Mouse (Mus musculus): ENCODE data around the gene Ipp.

Gene Ipp

DNA sequence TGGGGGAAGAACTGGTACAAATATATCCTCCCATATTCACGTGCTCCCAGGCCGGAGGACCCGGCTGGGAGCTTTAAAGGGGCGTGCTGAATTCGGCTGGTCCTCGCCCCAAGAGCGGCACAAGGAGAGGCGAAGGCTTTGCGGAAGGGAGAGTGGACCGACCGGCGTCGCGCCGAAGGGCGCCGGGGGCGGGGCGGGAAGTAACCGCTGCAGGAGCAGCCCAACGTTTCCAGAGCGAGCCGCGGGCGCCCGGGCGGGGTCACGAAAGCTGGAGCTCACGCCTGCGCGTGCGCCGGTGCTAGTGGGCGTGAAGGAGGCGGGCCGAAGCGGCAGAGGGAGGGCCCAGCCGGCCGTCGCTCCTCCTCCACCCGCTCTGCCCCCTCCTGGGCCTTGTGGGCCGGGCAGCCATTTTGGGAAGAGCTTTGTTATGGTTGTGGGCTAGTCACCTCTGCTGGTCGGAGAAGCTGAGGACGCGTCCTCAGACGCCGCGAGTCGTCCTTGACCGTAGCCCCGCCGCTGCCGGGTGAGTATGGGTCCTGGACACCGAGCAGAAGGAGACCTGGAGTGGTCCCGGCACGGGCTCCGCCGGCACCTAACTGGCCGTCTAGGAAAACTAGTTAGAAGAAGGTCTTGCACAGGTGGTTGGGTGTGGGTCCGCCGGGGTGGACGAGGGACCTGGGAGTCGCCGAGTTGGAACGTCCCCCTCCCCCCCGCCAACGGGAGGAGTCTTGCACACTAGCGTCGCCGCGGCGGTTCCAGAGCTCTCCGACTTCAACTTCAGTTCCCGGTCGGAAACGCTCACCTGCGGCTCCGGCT is 50.2 kb downstream of the Ipp start, which contains the start of gene Gpbp1l1:
Gene Gpbp1l1, plus strand, starts transcription at position 353 of the 816 bp plus-strand sequence.
- in situ Hi-C loops (cut with MboI; ENCODE audit: low sequenced_read_pairs), result no loop called here

DNA sequence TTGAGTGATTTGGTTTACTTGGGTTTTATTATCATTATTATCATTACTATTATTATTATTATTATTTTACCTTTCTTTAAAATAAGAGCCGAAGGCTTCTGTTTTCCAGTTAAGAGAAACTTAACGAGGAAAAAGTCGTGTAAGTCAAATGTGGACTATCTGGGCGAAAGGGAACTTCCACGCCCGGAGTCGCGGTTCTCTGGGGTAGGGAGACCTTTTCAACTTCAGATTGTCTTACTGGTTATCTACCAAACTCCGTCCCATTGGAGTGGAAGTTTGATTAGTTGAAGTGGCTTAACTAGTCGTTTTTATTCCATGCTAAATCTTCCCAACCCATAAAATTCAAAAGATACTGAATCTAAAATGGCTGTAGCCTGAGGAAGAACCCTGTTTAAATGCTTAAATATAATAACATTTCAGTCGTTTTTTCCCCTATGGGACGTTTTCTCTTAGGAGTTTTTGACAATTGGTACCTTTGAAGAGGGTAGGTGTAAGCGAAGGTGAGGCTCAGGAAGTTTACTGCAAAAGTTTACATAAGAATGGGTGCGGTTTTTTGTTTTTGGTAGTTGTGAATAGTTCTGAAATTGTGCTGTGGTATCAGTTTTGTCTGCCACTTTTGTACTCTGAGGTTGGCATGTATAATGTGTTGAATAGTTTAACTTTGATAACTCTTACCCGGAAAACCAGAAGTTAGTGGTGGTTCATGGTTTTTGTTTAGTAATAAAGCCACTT is 51.0 kb downstream of the Ipp start:
- in situ Hi-C loops (cut with MboI; ENCODE audit: low sequenced_read_pairs), result no loop called here

Measured in CH12F3 (cell line).